Mouse (Mus musculus) heart, adult 9 months (tissue): Measurements from ENCODE around the gene Sesn2.
A peak's percentile ranks its signal among the peaks of the same experiment; 100 is the strongest.
"Not testable (repeated sequence)": the region's sequence is repeated elsewhere in the genome, so short reads cannot be mapped to it uniquely, and the experiment has no call there.

Source experiments
- DNase-seq, 2 experiments: peaks; one replicate each; pipeline ENCODE4 v3.0.0; 2022; ENCODE audit warnings: low spot score in 2 of 2

The Sesn2 gene

GRCm38 (mm10) chr4:132510352-132510798 is at the start of gene Sesn2:
Gene Sesn2 (minus strand): TSS chr4:132510501.
- peak; percentile 97 to 98 for DNase-seq

GRCm38 (mm10) chr4:132555550-132555949 is 45.2 kb upstream of the Sesn2 start:
- DNase-seq = not testable (repeated sequence)

GRCm38 (mm10) chr4:132554653-132555052 is 44.4 kb upstream of the Sesn2 start:
- no peak for DNase-seq

- no peak for DNase-seq
These were observed 43.9 kb upstream of the Sesn2 start for GRCm38 (mm10) chr4:132554221-132554620.

- peak; percentile 38 to 70 for DNase-seq
These were observed 35.5 kb upstream of the Sesn2 start for GRCm38 (mm10) chr4:132545851-132546250.

GRCm38 (mm10) chr4:132542724-132543123 is 32.4 kb upstream of the Sesn2 start:
- DNase-seq = no peak

- DNase-seq = no peak
These were observed 31.1 kb upstream of the Sesn2 start for GRCm38 (mm10) chr4:132541413-132541812.

GRCm38 (mm10) chr4:132539481-132539880 is 29.2 kb upstream of the Sesn2 start:
- DNase-seq = no peak

- peak; percentile 92 to 93 for DNase-seq
These were observed 25.3 kb upstream of the Sesn2 start, which contains the start of gene Dnajc8 for GRCm38 (mm10) chr4:132535406-132536121. Gene Dnajc8 (plus strand): TSS chr4:132535550.

- peak; percentile 82 to 87 for DNase-seq
These were observed 22.9 kb upstream of the Sesn2 start, which contains the start of gene Atpif1 for GRCm38 (mm10) chr4:132532981-132533916. Gene Atpif1 (minus strand): TSS chr4:132533659.

GRCm38 (mm10) chr4:132532496-132532895 is 22.2 kb upstream of the Sesn2 start:
- peak; percentile 45 to 56 for DNase-seq

- DNase-seq = no peak
These were observed 19.9 kb upstream of the Sesn2 start for GRCm38 (mm10) chr4:132530033-132530804.

- DNase-seq = no peak
These were observed 19.0 kb upstream of the Sesn2 start for GRCm38 (mm10) chr4:132529344-132529743.

GRCm38 (mm10) chr4:132527917-132528522 is 17.7 kb upstream of the Sesn2 start:
- DNase-seq = no peak

GRCm38 (mm10) chr4:132526678-132527077 is 16.4 kb upstream of the Sesn2 start:
- no peak for DNase-seq

GRCm38 (mm10) chr4:132524808-132525207 is 14.5 kb upstream of the Sesn2 start:
- no peak for DNase-seq

- DNase-seq = no peak
These were observed 14.0 kb upstream of the Sesn2 start for GRCm38 (mm10) chr4:132524321-132524741.

- no peak for DNase-seq
These were observed 8.9 kb upstream of the Sesn2 start for GRCm38 (mm10) chr4:132519188-132519587.

GRCm38 (mm10) chr4:132518066-132518465 is 7.8 kb upstream of the Sesn2 start:
- no peak for DNase-seq

GRCm38 (mm10) chr4:132515369-132516155 is 5.3 kb upstream of the Sesn2 start:
- DNase-seq = peak; percentile 94 to 97
